Mouse (Mus musculus): ENCODE data around the gene Lrba. TPM values are rescaled to one million over a fixed set of nuclear protein-coding genes. Genes with fewer than 3 reads are reported as not detected.

Gene Lrba
- polyA plus RNA-seq, 1 experiment from 2014 or later = 2.6 TPM

- no peak overlapping the region for H3K4me2 ChIP-seq (replicated peaks; ENCODE audit: low read depth)
- H3K4me3 ChIP-seq (ENCODE audit: low read depth, low read length) = no peak overlapping the region
- TF ChIP-seq EP300 (optimal IDR thresholded peaks at IDR 0.05) = no peak
- TF ChIP-seq CTCF (IDR thresholded peaks at IDR 0.05; ENCODE audit: low read depth) = peak; percentile 91
- no peaks in the 10 kb centered on the region for H3K36me3 ChIP-seq (ENCODE audit: control insufficient read depth, insufficient read depth, low read length)
- no peak overlapping the region for H3K9ac ChIP-seq (ENCODE audit: low read length)
- H3K9me3 ChIP-seq (ENCODE audit: control insufficient read depth, low read length) = no peaks in the 10 kb centered on the region
- 68% methylated on average over 9 of the region's 9 CpGs for WGBS
- no peaks in the 10 kb centered on the region for H3K4me1 ChIP-seq (replicated peaks; ENCODE audit: control insufficient read depth, insufficient read depth)
- ATAC-seq (ENCODE audit: low FRiP score, low TSS enrichment) (no peak), DNase-seq (ENCODE audit: low spot score) (peak; percentile 56)
- H3K27ac ChIP-seq (replicated peaks) = no peak overlapping the region
- no peaks in the 10 kb centered on the region; the same call in 1 of the 2 replicates for H3K27me3 ChIP-seq (ENCODE audit: control insufficient read depth, insufficient read depth, low read length)
These were observed 536.9 kb downstream of the Lrba start for GRCm38 (mm10) chr3:86761095-86762035.

- no peak overlapping the region for H3K9ac ChIP-seq (ENCODE audit: low read length)
- no peak overlapping the region for H3K27ac ChIP-seq (replicated peaks)
- TF ChIP-seq CTCF (IDR thresholded peaks at IDR 0.05; ENCODE audit: low read depth) (no peak), EP300 (optimal IDR thresholded peaks at IDR 0.05) (no peak)
- H3K4me1 ChIP-seq (replicated peaks; ENCODE audit: control insufficient read depth, insufficient read depth) = no peaks in the 10 kb centered on the region
- H3K4me3 ChIP-seq (ENCODE audit: low read depth, low read length) = no peak overlapping the region
- 96% methylated on average over 6 of the region's 6 CpGs for WGBS
- H3K9me3 ChIP-seq (ENCODE audit: control insufficient read depth, low read length) = no peaks in the 10 kb centered on the region
- no peak overlapping the region for H3K4me2 ChIP-seq (replicated peaks; ENCODE audit: low read depth)
- H3K36me3 ChIP-seq (ENCODE audit: control insufficient read depth, insufficient read depth, low read length) = no peaks in the 10 kb centered on the region
- DNase-seq (ENCODE audit: low spot score) (no peak), ATAC-seq (ENCODE audit: low FRiP score, low TSS enrichment) (no peak)
- H3K27me3 ChIP-seq (ENCODE audit: control insufficient read depth, insufficient read depth, low read length) = no peaks in the 10 kb centered on the region; the same call in 1 of the 2 replicates
These were observed 537.5 kb downstream of the Lrba start for GRCm38 (mm10) chr3:86762036-86762415.

- ATAC-seq (ENCODE audit: low FRiP score, low TSS enrichment) (no peak), DNase-seq (ENCODE audit: low spot score) (no peak)
- no peak overlapping the region for H3K4me3 ChIP-seq (ENCODE audit: low read depth, low read length)
- H3K4me1 ChIP-seq (replicated peaks; ENCODE audit: control insufficient read depth, insufficient read depth) = no peaks in the 10 kb centered on the region
- TF ChIP-seq CTCF (IDR thresholded peaks at IDR 0.05; ENCODE audit: low read depth) (no peak), EP300 (optimal IDR thresholded peaks at IDR 0.05) (no peak)
- no peak overlapping the region for H3K27ac ChIP-seq (replicated peaks)
- no peaks in the 10 kb centered on the region for H3K36me3 ChIP-seq (ENCODE audit: control insufficient read depth, insufficient read depth, low read length)
- no peak overlapping the region for H3K9ac ChIP-seq (ENCODE audit: low read length)
- no peak overlapping the region for H3K4me2 ChIP-seq (replicated peaks; ENCODE audit: low read depth)
- H3K27me3 ChIP-seq (ENCODE audit: control insufficient read depth, insufficient read depth, low read length) = no peaks in the 10 kb centered on the region; the same call in 1 of the 2 replicates
- 90% methylated on average over 4 of the region's 4 CpGs for WGBS
- no peaks in the 10 kb centered on the region for H3K9me3 ChIP-seq (ENCODE audit: control insufficient read depth, low read length)
These were observed 538.0 kb downstream of the Lrba start for GRCm38 (mm10) chr3:86762456-86762855.

GRCm38 (mm10) chr3:86768553-86768952 lies 544.1 kb downstream of the Lrba start:
- DNase-seq (ENCODE audit: low spot score) (no peak), ATAC-seq (ENCODE audit: low FRiP score, low TSS enrichment) (no peak)
- WGBS = 39% methylated on average over 8 of the region's 8 CpGs
- H3K36me3 ChIP-seq (ENCODE audit: control insufficient read depth, insufficient read depth, low read length) = no peaks in the 10 kb centered on the region
- no peaks in the 10 kb centered on the region for H3K4me1 ChIP-seq (replicated peaks; ENCODE audit: control insufficient read depth, insufficient read depth)
- no peak for TF ChIP-seq EP300 (optimal IDR thresholded peaks at IDR 0.05)
- no peak for TF ChIP-seq CTCF (IDR thresholded peaks at IDR 0.05; ENCODE audit: low read depth)
- no peak overlapping the region for H3K27ac ChIP-seq (replicated peaks)
- no peak overlapping the region for H3K4me2 ChIP-seq (replicated peaks; ENCODE audit: low read depth)
- no peaks in the 10 kb centered on the region for H3K27me3 ChIP-seq (ENCODE audit: control insufficient read depth, insufficient read depth, low read length)
- H3K4me3 ChIP-seq (ENCODE audit: low read depth, low read length) = no peak overlapping the region
- H3K9ac ChIP-seq (ENCODE audit: low read length) = no peak overlapping the region
- H3K9me3 ChIP-seq (ENCODE audit: control insufficient read depth, low read length) = no peaks in the 10 kb centered on the region

GRCm38 (mm10) chr3:86768969-86769368 lies 544.5 kb downstream of the Lrba start:
- Histone ChIP-seq H3K27me3 (ENCODE audit: control insufficient read depth, insufficient read depth, low read length) (no peaks in the 10 kb centered on the region), H3K27ac (replicated peaks) (no peak overlapping the region), H3K4me2 (replicated peaks; ENCODE audit: low read depth) (no peak overlapping the region), H3K4me1 (replicated peaks; ENCODE audit: control insufficient read depth, insufficient read depth) (no peaks in the 10 kb centered on the region), H3K36me3 (ENCODE audit: control insufficient read depth, insufficient read depth, low read length) (no peaks in the 10 kb centered on the region), H3K9me3 (ENCODE audit: control insufficient read depth, low read length) (no peaks in the 10 kb centered on the region), H3K4me3 (ENCODE audit: low read depth, low read length) (no peak overlapping the region), H3K9ac (ENCODE audit: low read length) (no peak overlapping the region)
- ATAC-seq (ENCODE audit: low FRiP score, low TSS enrichment) (no peak), DNase-seq (ENCODE audit: low spot score) (no peak)
- WGBS = 64% methylated on average over 6 of the region's 6 CpGs
- TF ChIP-seq CTCF (IDR thresholded peaks at IDR 0.05; ENCODE audit: low read depth) = no peak
- no peak for TF ChIP-seq EP300 (optimal IDR thresholded peaks at IDR 0.05)
